Mouse (Mus musculus): ENCODE results near the gene Tceal1. TPM values are rescaled to one million over a fixed set of nuclear protein-coding genes. Genes with fewer than 3 reads are reported as not detected.
"Not testable (repeated sequence)": the region's sequence is repeated elsewhere in the genome, so short reads cannot be mapped to it uniquely, and the experiment has no call there.

The Tceal1 gene
- total RNA-seq (2014; rRNA removed; ENCODE audit: low replicate concordance) (4.9 and 7.3 TPM in 2 replicates), polyA plus RNA-seq (2015; fragmentation: Nextera tagmentation; extraction: Ambion mirVana) (13.4 and 13.9 TPM in 2 replicates)

GRCm38 (mm10) chrX:136707446-136708167, at the start of gene Tceal1:
Tceal1 (plus strand) TSS chrX:136707982.
- Histone ChIP-seq H3K36me3 (replicated peaks; ENCODE audit: control insufficient read depth, insufficient read depth, low read length) (no peaks in the 10 kb centered on the region), H3K27me3 (ENCODE audit: control insufficient read depth, insufficient read depth, low read length) (no peaks in the 10 kb centered on the region), H3K27ac (ENCODE audit: low read depth) (peak within 1 kb of the TSS; percentile 76), H3K4me2 (ENCODE audit: low read depth, low read length) (peak within 1 kb of the TSS; percentile 57), H3K9ac (replicated peaks; ENCODE audit: low read depth, low read length) (peak within 1 kb of the TSS; percentile 71), H3K9me3 (replicated peaks; ENCODE audit: control insufficient read depth, low read length) (no peaks in the 10 kb centered on the region), H3K4me3 (ENCODE audit: low read depth, low read length) (peak within 1 kb of the TSS; percentile 64), H3K4me1 (ENCODE audit: control insufficient read depth, insufficient read depth) (no peaks in the 10 kb centered on the region)
- TF ChIP-seq CTCF (IDR thresholded peaks at IDR 0.05; ENCODE audit: low read depth) (no peak), EP300 (IDR thresholded peaks at IDR 0.05; ENCODE audit: low read depth) (no peak)
- WGBS = 15% methylated on average over 15 of the region's 15 CpGs
- DNase-seq (ENCODE audit: low spot score) (peak; percentile 61), ATAC-seq (ENCODE audit: insufficient read depth, low read depth) (peak; percentile 93)

GRCm38 (mm10) chrX:136666281-136666706, 41.5 kb upstream of the Tceal1 start:
- DNase-seq (ENCODE audit: low spot score) = no peak
- Histone ChIP-seq H3K4me2 (ENCODE audit: low read depth, low read length) (peak overlapping the region; percentile 59), H3K9ac (replicated peaks; ENCODE audit: low read depth, low read length) (0 out of 2 replicates have a peak overlapping the region, but pooled peaks have one; percentile 20), H3K9me3 (replicated peaks; ENCODE audit: control insufficient read depth, low read length) (no peaks in the 10 kb centered on the region), H3K27me3 (ENCODE audit: control insufficient read depth, insufficient read depth, low read length) (no peaks in the 10 kb centered on the region), H3K27ac (ENCODE audit: low read depth) (no peak overlapping the region), H3K4me3 (ENCODE audit: low read depth, low read length) (peak overlapping the region; percentile 27), H3K36me3 (replicated peaks; ENCODE audit: control insufficient read depth, insufficient read depth, low read length) (no peaks in the 10 kb centered on the region), H3K4me1 (ENCODE audit: control insufficient read depth, insufficient read depth) (no peaks in the 10 kb centered on the region)
- no peak for ATAC-seq (ENCODE audit: insufficient read depth, low read depth)
- TF ChIP-seq EP300 (IDR thresholded peaks at IDR 0.05; ENCODE audit: low read depth) (no peak), CTCF (IDR thresholded peaks at IDR 0.05; ENCODE audit: low read depth) (no peak)
- WGBS = 33% methylated on average over 11 of the region's 20 CpGs

GRCm38 (mm10) chrX:136666762-136667464, 40.9 kb upstream of the Tceal1 start:
- Histone ChIP-seq H3K4me2 (ENCODE audit: low read depth, low read length) (peak overlapping the region; percentile 59), H3K4me3 (ENCODE audit: low read depth, low read length) (peak overlapping the region; percentile 27)
- ATAC-seq (ENCODE audit: insufficient read depth, low read depth); H3K36me3 ChIP-seq (replicated peaks; ENCODE audit: control insufficient read depth, insufficient read depth, low read length); H3K27ac ChIP-seq (ENCODE audit: low read depth); H3K9ac ChIP-seq (replicated peaks; ENCODE audit: low read depth, low read length); H3K4me1 ChIP-seq (ENCODE audit: control insufficient read depth, insufficient read depth); H3K27me3 ChIP-seq (ENCODE audit: control insufficient read depth, insufficient read depth, low read length); H3K9me3 ChIP-seq (replicated peaks; ENCODE audit: control insufficient read depth, low read length); DNase-seq (ENCODE audit: low spot score): not testable (repeated sequence)
- 27% methylated on average over 23 of the region's 24 CpGs for WGBS

- Histone ChIP-seq H3K4me3 (ENCODE audit: low read depth, low read length) (no peak overlapping the region), H3K27ac (ENCODE audit: low read depth) (no peak overlapping the region), H3K9ac (replicated peaks; ENCODE audit: low read depth, low read length) (no peak overlapping the region), H3K27me3 (ENCODE audit: control insufficient read depth, insufficient read depth, low read length) (no peaks in the 10 kb centered on the region), H3K4me2 (ENCODE audit: low read depth, low read length) (no peak overlapping the region), H3K4me1 (ENCODE audit: control insufficient read depth, insufficient read depth) (no peaks in the 10 kb centered on the region), H3K36me3 (replicated peaks; ENCODE audit: control insufficient read depth, insufficient read depth, low read length) (no peaks in the 10 kb centered on the region), H3K9me3 (replicated peaks; ENCODE audit: control insufficient read depth, low read length) (no peaks in the 10 kb centered on the region)
- no peak for ATAC-seq (ENCODE audit: insufficient read depth, low read depth)
- WGBS = 51% methylated on average over 2 of the region's 2 CpGs
- no peak for DNase-seq (ENCODE audit: low spot score)
- TF ChIP-seq EP300 (IDR thresholded peaks at IDR 0.05; ENCODE audit: low read depth) (no peak), CTCF (IDR thresholded peaks at IDR 0.05; ENCODE audit: low read depth) (no peak)
These were observed 39.0 kb upstream of the Tceal1 start for GRCm38 (mm10) chrX:136668794-136669193.

- Histone ChIP-seq H3K36me3 (replicated peaks; ENCODE audit: control insufficient read depth, insufficient read depth, low read length) (no peaks in the 10 kb centered on the region), H3K27me3 (ENCODE audit: control insufficient read depth, insufficient read depth, low read length) (no peaks in the 10 kb centered on the region), H3K27ac (ENCODE audit: low read depth) (no peak overlapping the region), H3K4me2 (ENCODE audit: low read depth, low read length) (no peak overlapping the region), H3K4me3 (ENCODE audit: low read depth, low read length) (no peak overlapping the region), H3K9ac (replicated peaks; ENCODE audit: low read depth, low read length) (no peak overlapping the region), H3K9me3 (replicated peaks; ENCODE audit: control insufficient read depth, low read length) (no peaks in the 10 kb centered on the region), H3K4me1 (ENCODE audit: control insufficient read depth, insufficient read depth) (no peaks in the 10 kb centered on the region)
- ATAC-seq (ENCODE audit: insufficient read depth, low read depth) (no peak), DNase-seq (ENCODE audit: low spot score) (no peak)
- TF ChIP-seq CTCF (IDR thresholded peaks at IDR 0.05; ENCODE audit: low read depth) (no peak), EP300 (IDR thresholded peaks at IDR 0.05; ENCODE audit: low read depth) (no peak)
- 32% methylated on average over 3 of the region's 3 CpGs for WGBS
These were observed 26.8 kb upstream of the Tceal1 start for GRCm38 (mm10) chrX:136680989-136681388.

GRCm38 (mm10) chrX:136691606-136692293, 16.0 kb upstream of the Tceal1 start:
- not testable (repeated sequence) for H3K36me3 ChIP-seq (replicated peaks; ENCODE audit: control insufficient read depth, insufficient read depth, low read length); H3K27me3 ChIP-seq (ENCODE audit: control insufficient read depth, insufficient read depth, low read length); H3K9me3 ChIP-seq (replicated peaks; ENCODE audit: control insufficient read depth, low read length); ATAC-seq (ENCODE audit: insufficient read depth, low read depth); H3K27ac ChIP-seq (ENCODE audit: low read depth); DNase-seq (ENCODE audit: low spot score); H3K4me2 ChIP-seq (ENCODE audit: low read depth, low read length); H3K9ac ChIP-seq (replicated peaks; ENCODE audit: low read depth, low read length); H3K4me1 ChIP-seq (ENCODE audit: control insufficient read depth, insufficient read depth); H3K4me3 ChIP-seq (ENCODE audit: low read depth, low read length)
- 60% methylated on average over 3 of the region's 3 CpGs for WGBS

All from heart, postnatal 0 days (tissue).